Mouse (Mus musculus): ENCODE results near the gene Fshr.

DNA sequence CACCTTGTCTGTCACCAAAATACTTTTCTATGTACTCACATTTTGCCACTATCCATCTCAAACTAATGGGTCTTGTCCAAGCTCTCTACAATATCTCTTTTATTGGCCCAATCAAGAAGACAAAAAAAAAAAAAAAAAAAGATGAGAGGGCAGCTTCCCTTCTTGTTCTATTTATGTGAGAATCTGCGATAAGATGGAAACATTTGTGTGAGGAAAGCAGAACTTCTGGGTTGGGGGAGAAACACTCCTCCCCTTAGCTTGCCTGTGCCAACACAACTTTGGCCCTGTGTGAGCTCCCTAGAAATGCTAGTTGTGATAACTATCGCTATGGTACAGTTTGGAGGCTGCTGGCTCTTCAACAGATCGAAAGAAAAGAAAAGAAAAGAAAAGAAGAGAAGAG lies 38.0 kb downstream of the Fshr start:
- TF ChIP-seq GATA1 (IDR thresholded peaks at IDR 0.05; ENCODE audit: borderline replicate concordance, low read length), result no peak
- TF ChIP-seq FLI1 (IDR thresholded peaks at IDR 0.05; ENCODE audit: low read length), result no peak

All from megakaryocyte, embryonic 14.5 days (primary cell).